Mouse (Mus musculus) erythroblast, embryonic 14.5 days (primary cell): ENCODE results near the gene Spata1.

ENCODE experiments used
- GATA1 ChIP-seq: IDR thresholded peaks from 2 replicates; pipeline ENCODE4 v1.6.1; 2012; ENCODE audit warnings: low read length, inconsistent platforms, mixed read lengths
- TAL1 ChIP-seq: IDR thresholded peaks from 3 replicates; pipeline ENCODE4 v1.6.1; 2012; ENCODE audit warnings: low read length, inconsistent platforms, mixed read lengths

DNA sequence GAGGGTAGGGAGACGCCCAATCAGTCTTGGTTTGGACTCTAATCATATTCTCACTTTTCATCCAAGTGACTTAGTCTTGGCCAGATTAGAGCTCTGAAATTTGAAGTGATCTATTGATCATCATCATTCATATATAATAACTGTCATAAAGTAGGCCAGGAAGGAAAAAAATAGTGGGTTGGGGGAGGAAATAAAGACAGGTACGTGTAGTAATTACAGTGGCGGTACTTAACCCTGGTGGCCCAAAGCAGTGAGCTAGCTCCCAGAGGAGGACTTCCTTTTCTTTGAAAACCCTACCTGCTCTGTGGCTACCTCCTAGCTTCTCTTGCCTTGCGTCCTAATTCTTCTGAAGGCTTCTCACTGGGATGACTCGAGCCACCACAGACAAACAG, 1.3 kb upstream of the Spata1 start:
- TF ChIP-seq TAL1 (no peak), GATA1 (no peak)
